27 mouse cellular contexts compared by ENCODE assay signal in the genomic region with DNA sequence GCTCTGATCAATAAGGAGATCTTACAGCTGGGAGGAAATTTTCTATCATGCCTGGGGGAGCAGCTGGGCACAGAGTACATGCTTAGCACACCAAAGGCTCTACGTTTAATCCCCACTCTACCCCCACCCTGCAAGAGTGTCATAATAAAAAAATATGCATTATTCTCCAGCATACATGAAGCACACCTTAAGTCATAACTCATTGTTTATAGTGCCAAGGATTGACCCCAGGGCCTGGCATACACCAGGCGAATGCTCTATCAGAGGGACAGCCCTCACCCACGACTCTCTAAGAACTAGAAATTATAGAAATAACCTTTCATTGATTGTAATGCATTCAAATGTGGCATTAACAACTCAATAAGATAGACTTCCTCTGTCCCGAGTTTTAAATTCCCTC.
"Had no signal": no experiment of that assay in that cellular context is flagged by ENCODE, and none has a peak within 500 bp of the region (broad histone marks: within the 10 kb centered on the region; RNA-seq: fewer than 3 reads in every experiment).

No protein-coding gene starts in this region.

- H3K36me3 ChIP-seq: embryonic facial prominence, embryonic 10.5 days; embryonic facial prominence, embryonic 12.5 days; embryonic facial prominence, embryonic 13.5 days; embryonic facial prominence, embryonic 15.5 days; forebrain, embryonic 10.5 days; forebrain, embryonic 15.5 days had no signal

- H3K27me3 ChIP-seq: embryonic facial prominence, embryonic 12.5 days; embryonic facial prominence, embryonic 15.5 days; forebrain, embryonic 15.5 days had no signal

- H3K4me1 ChIP-seq: embryonic facial prominence, embryonic 10.5 days; embryonic facial prominence, embryonic 12.5 days; embryonic facial prominence, embryonic 13.5 days; embryonic facial prominence, embryonic 15.5 days had no signal

- H3K9me3 ChIP-seq: embryonic facial prominence, embryonic 10.5 days; embryonic facial prominence, embryonic 12.5 days; embryonic facial prominence, embryonic 13.5 days; embryonic facial prominence, embryonic 15.5 days; forebrain, embryonic 10.5 days; forebrain, embryonic 13.5 days; forebrain, embryonic 15.5 days had no signal

- DNase-seq: cerebellum, adult 2 months; cerebellum, adult 8-10 months; cerebellum, adult 9-10 months; cerebellum, adult 9-11 months; cerebellum, postnatal 10 days; cerebellum, postnatal 14 days; cerebellum, postnatal 25 days; cerebellum, postnatal 36 days; embryo, embryonic 11 days; forebrain, postnatal 0 days; gastrocnemius, adult 2 months; gastrocnemius, postnatal 10 days; gastrocnemius, postnatal 14 days; gastrocnemius, postnatal 25 days; gastrocnemius, postnatal 36 days; heart, adult 11 months; heart, adult 18-20 months; heart, adult 2 months had no signal

- ATAC-seq: forebrain, embryonic 13.5 days; forebrain, embryonic 15.5 days; forebrain, embryonic 16.5 days; forebrain, postnatal 0 days had no signal

- H3K27ac ChIP-seq: embryonic facial prominence, embryonic 10.5 days; embryonic facial prominence, embryonic 12.5 days; embryonic facial prominence, embryonic 13.5 days; embryonic facial prominence, embryonic 15.5 days; forebrain, embryonic 10.5 days; forebrain, embryonic 13.5 days; forebrain, embryonic 15.5 days; gastrocnemius, adult 2 months; heart, adult 2 months had no signal

- H3K4me2 ChIP-seq: embryonic facial prominence, embryonic 12.5 days; embryonic facial prominence, embryonic 13.5 days; embryonic facial prominence, embryonic 15.5 days; forebrain, embryonic 13.5 days; forebrain, embryonic 15.5 days had no signal

- H3K9ac ChIP-seq: embryonic facial prominence, embryonic 12.5 days; embryonic facial prominence, embryonic 13.5 days; embryonic facial prominence, embryonic 15.5 days; forebrain, embryonic 13.5 days; forebrain, embryonic 15.5 days; forebrain, postnatal 0 days had no signal

- H3K4me3 ChIP-seq: embryonic facial prominence, embryonic 10.5 days; embryonic facial prominence, embryonic 12.5 days; embryonic facial prominence, embryonic 13.5 days; embryonic facial prominence, embryonic 15.5 days; erythroblast, embryonic 14.5 days; forebrain, embryonic 10.5 days; forebrain, embryonic 13.5 days; forebrain, embryonic 15.5 days; gastrocnemius, adult 2 months; heart, adult 2 months had no signal
